Mouse (Mus musculus): Measurements from ENCODE around the gene Xrcc5. TPM values are rescaled to one million over a fixed set of nuclear protein-coding genes. Genes with fewer than 3 reads are reported as not detected.

Gene Xrcc5
- total and polyA plus RNA-seq, 2 experiments from 2014 or later: 12.7 to 12.8 TPM

DNA sequence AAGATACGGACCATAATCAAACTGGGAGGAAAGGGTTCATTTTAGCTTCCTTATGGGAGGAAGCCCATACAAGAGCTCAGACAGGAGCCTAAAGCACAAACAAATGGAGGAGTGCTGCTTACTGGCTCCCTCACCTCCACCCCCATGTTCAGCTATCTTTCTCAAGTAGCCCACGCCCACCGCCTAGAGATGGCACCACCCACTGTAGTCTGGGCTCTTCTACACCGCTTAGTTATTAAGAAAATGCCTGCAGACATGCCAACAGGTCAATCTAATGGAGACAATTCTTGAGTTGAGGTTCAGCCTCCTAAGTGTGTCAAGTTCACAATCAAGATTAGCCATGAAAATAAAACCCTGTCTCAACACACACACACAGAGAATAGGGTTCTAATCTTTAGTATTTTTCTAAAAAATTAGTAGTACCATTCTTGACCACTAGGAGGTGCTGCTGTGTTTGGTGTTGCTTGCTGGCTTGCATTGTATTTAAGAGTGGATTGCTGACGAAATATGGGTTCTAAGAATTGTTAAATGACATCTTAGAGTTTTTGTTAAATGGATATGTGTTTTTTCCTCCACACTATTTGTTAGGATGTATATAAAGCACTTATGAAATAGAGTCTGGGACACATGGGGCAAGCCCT, 6.3 kb downstream of the Xrcc5 start:
- DNase-seq (peak; percentile 69), ATAC-seq (peak; percentile 68)
- Histone ChIP-seq H3K27ac (ENCODE audit: low read depth, low read length) (no peak overlapping the region), H3K27me3 (ENCODE audit: insufficient read depth, low read length) (no peaks in the 10 kb centered on the region), H3K36me3 (ENCODE audit: insufficient read depth) (0 out of 2 replicates have a peak, but pooled peaks cover 7% of the 10 kb centered on the region), H3K9me3 (ENCODE audit: low read length) (no peaks in the 10 kb centered on the region), H3K4me1 (ENCODE audit: insufficient read depth) (no peaks in the 10 kb centered on the region), H3K4me3 (ENCODE audit: low read depth, low read length) (no peak overlapping the region), H3K4me2 (ENCODE audit: low read depth) (no peak overlapping the region), H3K9ac (no peak overlapping the region)
- peak; percentile 89 for TF ChIP-seq CTCF (IDR thresholded peaks at IDR 0.05; ENCODE audit: low read depth)
- WGBS: 70% methylated on average over 5 of the region's 5 CpGs

DNA sequence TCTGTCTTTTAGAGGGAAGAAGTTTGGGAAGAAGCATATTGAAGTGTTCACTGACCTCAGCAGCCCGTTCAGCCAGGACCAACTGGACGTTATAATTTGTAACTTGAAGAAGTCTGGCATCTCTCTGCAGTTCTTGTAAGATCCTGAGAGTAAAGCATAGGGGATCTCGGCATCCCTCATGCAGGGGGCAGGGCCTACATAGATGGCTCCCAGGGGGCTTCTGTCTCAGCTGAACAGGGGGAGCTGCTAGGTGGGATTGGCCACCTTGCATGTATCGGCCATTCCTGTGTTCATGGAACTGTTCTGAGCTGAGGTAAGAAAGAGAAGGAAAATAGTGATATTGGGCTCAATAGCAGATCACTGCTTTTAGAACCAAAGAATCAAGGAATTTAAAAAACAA, 8.2 kb downstream of the Xrcc5 start:
- 90% methylated on average over 4 of the region's 4 CpGs for WGBS
- no peak overlapping the region for H3K4me3 ChIP-seq (ENCODE audit: low read depth, low read length)
- H3K27me3 ChIP-seq (ENCODE audit: insufficient read depth, low read length): no peaks in the 10 kb centered on the region
- H3K9me3 ChIP-seq (ENCODE audit: low read length): no peaks in the 10 kb centered on the region
- H3K4me1 ChIP-seq (ENCODE audit: insufficient read depth): no peaks in the 10 kb centered on the region
- no peak for ATAC-seq
- no peak for DNase-seq
- H3K4me2 ChIP-seq (ENCODE audit: low read depth): no peak overlapping the region
- H3K27ac ChIP-seq (ENCODE audit: low read depth, low read length): no peak overlapping the region
- TF ChIP-seq CTCF (IDR thresholded peaks at IDR 0.05; ENCODE audit: low read depth): no peak
- peaks cover 7% of the 10 kb centered on the region; the same call in 1 of the 2 replicates for H3K36me3 ChIP-seq (ENCODE audit: insufficient read depth)
- H3K9ac ChIP-seq: no peak overlapping the region

DNA sequence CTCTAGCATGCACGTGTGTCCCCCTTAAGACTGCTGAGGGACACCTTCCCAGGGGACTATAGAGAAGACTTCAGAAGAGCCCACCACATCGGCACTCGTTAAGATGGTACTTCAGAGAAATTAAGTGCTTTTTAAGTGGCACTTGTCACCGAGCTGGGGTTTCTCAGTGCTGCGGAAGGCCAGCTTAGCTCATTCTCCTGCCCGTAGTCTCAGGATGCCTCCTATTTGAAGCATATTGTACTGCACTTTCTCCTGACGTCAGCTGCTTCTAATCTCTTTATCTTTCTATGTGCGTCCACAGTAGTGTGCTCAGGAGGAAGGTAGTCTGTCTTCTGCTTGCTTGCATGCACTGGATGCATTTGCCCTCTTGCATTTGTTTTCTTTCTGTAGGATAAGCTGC, 9.2 kb downstream of the Xrcc5 start:
- 58% methylated on average over 8 of the region's 8 CpGs for WGBS
- no peak for ATAC-seq
- DNase-seq: no peak
- H3K9ac ChIP-seq: no peak overlapping the region
- peaks cover 7% of the 10 kb centered on the region; the same call in 1 of the 2 replicates for H3K36me3 ChIP-seq (ENCODE audit: insufficient read depth)
- no peak for TF ChIP-seq CTCF (IDR thresholded peaks at IDR 0.05; ENCODE audit: low read depth)
- H3K27ac ChIP-seq (ENCODE audit: low read depth, low read length): no peak overlapping the region
- no peaks in the 10 kb centered on the region for H3K9me3 ChIP-seq (ENCODE audit: low read length)
- H3K27me3 ChIP-seq (ENCODE audit: insufficient read depth, low read length): no peaks in the 10 kb centered on the region
- no peak overlapping the region for H3K4me2 ChIP-seq (ENCODE audit: low read depth)
- no peaks in the 10 kb centered on the region for H3K4me1 ChIP-seq (ENCODE audit: insufficient read depth)
- no peak overlapping the region for H3K4me3 ChIP-seq (ENCODE audit: low read depth, low read length)

DNA sequence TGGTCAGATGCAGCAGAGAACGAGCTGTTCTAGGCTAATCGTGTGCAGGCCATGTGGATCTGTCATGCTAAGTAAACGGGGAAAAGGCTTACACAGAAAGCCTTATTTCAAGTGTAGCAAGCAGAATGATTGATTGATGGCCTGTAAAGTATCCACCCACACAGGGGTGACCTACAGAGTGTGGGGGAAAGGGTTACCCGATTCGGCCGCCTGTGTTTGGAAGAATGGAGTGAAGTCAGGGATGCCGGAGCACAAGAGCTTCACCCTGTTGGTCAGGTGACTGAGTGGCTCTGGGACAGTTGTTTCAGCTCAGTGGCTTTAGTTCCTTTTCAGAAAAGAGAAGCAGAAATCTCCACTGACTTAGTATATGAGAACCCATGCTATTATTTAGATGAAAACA, 9.7 kb downstream of the Xrcc5 start:
- Histone ChIP-seq H3K9me3 (ENCODE audit: low read length) (no peaks in the 10 kb centered on the region), H3K4me1 (ENCODE audit: insufficient read depth) (no peaks in the 10 kb centered on the region), H3K9ac (no peak overlapping the region), H3K4me2 (ENCODE audit: low read depth) (no peak overlapping the region), H3K27ac (ENCODE audit: low read depth, low read length) (no peak overlapping the region), H3K27me3 (ENCODE audit: insufficient read depth, low read length) (no peaks in the 10 kb centered on the region), H3K4me3 (ENCODE audit: low read depth, low read length) (no peak overlapping the region), H3K36me3 (ENCODE audit: insufficient read depth) (peaks cover 3% of the 10 kb centered on the region; the same call in 1 of the 2 replicates)
- DNase-seq: no peak
- ATAC-seq: no peak
- WGBS: 77% methylated on average over 7 of the region's 7 CpGs
- no peak for TF ChIP-seq CTCF (IDR thresholded peaks at IDR 0.05; ENCODE audit: low read depth)

DNA sequence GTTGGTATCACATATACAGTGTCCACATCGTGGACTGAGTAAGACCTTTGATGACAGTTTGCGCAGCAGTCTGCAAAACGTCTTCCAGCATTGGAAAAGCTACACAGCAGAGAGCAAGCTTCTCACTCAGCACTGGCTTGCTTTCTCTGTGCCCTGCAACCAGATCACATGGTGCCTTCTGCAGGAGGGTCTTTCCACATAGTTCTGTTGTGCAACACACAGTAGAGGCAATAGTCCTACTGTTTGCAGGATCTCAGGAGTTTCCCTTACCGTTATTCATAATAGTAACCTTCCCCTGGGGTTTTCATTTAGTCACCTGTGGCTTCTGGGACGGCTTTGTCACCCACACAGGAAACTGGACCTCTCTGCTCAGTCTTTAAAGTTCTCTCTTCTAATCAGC, 13.5 kb downstream of the Xrcc5 start:
- no peak overlapping the region for H3K27ac ChIP-seq (ENCODE audit: low read depth, low read length)
- H3K4me1 ChIP-seq (ENCODE audit: insufficient read depth): no peaks in the 10 kb centered on the region
- H3K36me3 ChIP-seq (ENCODE audit: insufficient read depth): no peaks in the 10 kb centered on the region; the same call in 1 of the 2 replicates
- 95% methylated on average over 5 of the region's 5 CpGs for WGBS
- no peak overlapping the region for H3K9ac ChIP-seq
- no peaks in the 10 kb centered on the region for H3K9me3 ChIP-seq (ENCODE audit: low read length)
- ATAC-seq (no peak), DNase-seq (no peak)
- TF ChIP-seq CTCF (IDR thresholded peaks at IDR 0.05; ENCODE audit: low read depth): no peak
- H3K27me3 ChIP-seq (ENCODE audit: insufficient read depth, low read length): no peaks in the 10 kb centered on the region
- H3K4me3 ChIP-seq (ENCODE audit: low read depth, low read length): no peak overlapping the region
- no peak overlapping the region for H3K4me2 ChIP-seq (ENCODE audit: low read depth)

DNA sequence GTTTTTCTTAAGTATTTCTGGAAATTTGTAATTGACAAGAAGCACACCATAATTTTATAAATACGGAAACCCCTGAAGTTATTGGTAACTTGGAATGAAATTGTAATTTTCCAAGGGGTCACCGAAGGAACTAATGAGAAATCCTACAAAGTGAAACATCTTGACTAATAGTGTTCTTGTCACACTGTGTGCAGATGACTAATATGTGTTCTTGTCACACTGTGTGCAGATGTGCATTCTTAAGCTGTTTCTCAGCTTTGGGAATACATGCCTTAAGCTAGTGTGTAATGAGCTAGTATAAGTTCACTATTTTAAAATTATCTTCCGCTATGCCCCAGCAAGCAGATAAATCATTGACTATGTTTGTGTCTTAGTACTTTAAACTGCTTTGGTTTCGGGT, 16.0 kb downstream of the Xrcc5 start:
- no peak for TF ChIP-seq CTCF (IDR thresholded peaks at IDR 0.05; ENCODE audit: low read depth)
- WGBS: 95% methylated on average over 4 of the region's 4 CpGs
- no peak overlapping the region for H3K27ac ChIP-seq (ENCODE audit: low read depth, low read length)
- no peak for ATAC-seq
- no peak for DNase-seq
- H3K9me3 ChIP-seq (ENCODE audit: low read length): no peaks in the 10 kb centered on the region
- H3K36me3 ChIP-seq (ENCODE audit: insufficient read depth): peaks cover 12% of the 10 kb centered on the region
- no peaks in the 10 kb centered on the region for H3K27me3 ChIP-seq (ENCODE audit: insufficient read depth, low read length)
- H3K4me1 ChIP-seq (ENCODE audit: insufficient read depth): no peaks in the 10 kb centered on the region
- H3K9ac ChIP-seq: no peak overlapping the region
- H3K4me3 ChIP-seq (ENCODE audit: low read depth, low read length): no peak overlapping the region
- no peak overlapping the region for H3K4me2 ChIP-seq (ENCODE audit: low read depth)

DNA sequence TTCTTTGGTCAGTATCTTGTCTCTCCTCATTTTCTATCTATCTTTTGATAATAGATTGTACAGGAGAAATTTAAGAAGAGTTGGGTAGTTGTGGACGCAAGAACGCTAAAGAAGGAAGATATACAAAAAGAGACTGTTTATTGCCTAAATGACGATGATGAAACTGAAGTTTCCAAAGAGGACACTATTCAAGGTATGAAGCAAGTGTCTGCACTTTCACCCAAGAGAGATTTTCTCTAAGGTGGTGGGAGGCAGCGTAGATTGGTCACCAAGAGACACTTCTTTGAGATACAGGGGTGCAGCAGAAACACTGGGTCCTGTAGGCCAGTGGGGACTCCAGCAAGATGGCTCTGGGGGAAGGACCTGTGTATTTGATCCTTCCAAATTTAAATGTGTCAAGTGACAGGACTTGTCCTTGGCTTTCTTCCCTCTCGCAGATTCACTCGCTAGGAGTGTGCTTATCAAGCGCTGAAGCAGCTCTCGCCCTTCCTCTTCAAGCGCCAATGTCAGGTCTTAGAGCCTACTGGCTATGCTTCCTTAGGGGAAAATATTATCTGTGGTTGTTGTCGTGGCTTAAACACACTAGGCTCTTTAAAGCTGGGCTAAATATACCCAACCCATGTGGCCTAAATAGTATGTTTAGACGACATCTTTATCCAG, 19.1 kb downstream of the Xrcc5 start:
- no peak for ATAC-seq
- Histone ChIP-seq H3K4me1 (ENCODE audit: insufficient read depth) (no peaks in the 10 kb centered on the region), H3K9ac (no peak overlapping the region), H3K9me3 (ENCODE audit: low read length) (no peaks in the 10 kb centered on the region), H3K36me3 (ENCODE audit: insufficient read depth) (peaks cover 17% of the 10 kb centered on the region), H3K4me3 (ENCODE audit: low read depth, low read length) (no peak overlapping the region), H3K27ac (ENCODE audit: low read depth, low read length) (no peak overlapping the region), H3K27me3 (ENCODE audit: insufficient read depth, low read length) (no peaks in the 10 kb centered on the region), H3K4me2 (ENCODE audit: low read depth) (no peak overlapping the region)
- DNase-seq: no peak
- WGBS: 92% methylated on average over 11 of the region's 11 CpGs
- TF ChIP-seq CTCF (IDR thresholded peaks at IDR 0.05; ENCODE audit: low read depth): no peak

Measured in forebrain, postnatal 0 days (tissue).